Mouse (Mus musculus): ENCODE results near the gene Pex11a. TPM values are rescaled to one million over a fixed set of nuclear protein-coding genes. Genes with fewer than 3 reads are reported as not detected.

Gene Pex11a
- polyA plus RNA-seq, 1 experiment from 2014 or later, result 11.4 TPM

DNA sequence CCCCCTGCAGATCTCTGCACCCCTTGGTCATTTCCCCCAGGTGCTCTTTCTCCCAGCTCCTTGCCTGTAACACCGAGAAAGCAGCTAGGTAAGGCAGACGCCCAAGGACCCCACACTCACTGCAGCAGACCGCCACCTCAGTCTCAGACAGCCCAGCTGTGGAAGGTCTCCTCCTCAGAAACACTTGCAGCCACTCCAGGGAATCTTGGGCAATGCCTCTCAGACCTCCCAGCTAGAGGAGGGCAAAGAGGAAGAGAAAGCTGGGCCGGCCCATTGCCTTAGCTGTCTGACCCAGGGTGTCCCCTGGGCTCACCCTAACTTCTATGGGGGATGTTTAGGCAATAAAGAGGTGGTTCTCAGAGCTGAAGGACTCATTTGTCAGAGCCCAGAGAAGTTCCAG is 10.3 kb downstream of the Pex11a start, which contains the start of gene Plin1:
TSS of gene Plin1 (minus strand) at position 282 of the 400 bp plus-strand sequence.
- ATAC-seq (replicated peaks; ENCODE audit: low FRiP score), result no peak
- no peak within 1 kb of the TSS for H3K9ac ChIP-seq
- 67% methylated on average over 4 of the region's 4 CpGs for WGBS
- peaks cover 13% of the 10 kb centered on the region for H3K36me3 ChIP-seq
- H3K4me2 ChIP-seq, result no peak within 1 kb of the TSS
- H3K4me3 ChIP-seq (replicated peaks), result no peak within 1 kb of the TSS
- no peaks in the 10 kb centered on the region for H3K9me3 ChIP-seq (replicated peaks)
- no peak within 1 kb of the TSS for H3K27ac ChIP-seq
- H3K4me1 ChIP-seq, result 0 out of 2 replicates have a peak, but pooled peaks cover 3% of the 10 kb centered on the region
- peaks cover 4% of the 10 kb centered on the region; the same call in 1 of the 2 replicates for H3K27me3 ChIP-seq

DNA sequence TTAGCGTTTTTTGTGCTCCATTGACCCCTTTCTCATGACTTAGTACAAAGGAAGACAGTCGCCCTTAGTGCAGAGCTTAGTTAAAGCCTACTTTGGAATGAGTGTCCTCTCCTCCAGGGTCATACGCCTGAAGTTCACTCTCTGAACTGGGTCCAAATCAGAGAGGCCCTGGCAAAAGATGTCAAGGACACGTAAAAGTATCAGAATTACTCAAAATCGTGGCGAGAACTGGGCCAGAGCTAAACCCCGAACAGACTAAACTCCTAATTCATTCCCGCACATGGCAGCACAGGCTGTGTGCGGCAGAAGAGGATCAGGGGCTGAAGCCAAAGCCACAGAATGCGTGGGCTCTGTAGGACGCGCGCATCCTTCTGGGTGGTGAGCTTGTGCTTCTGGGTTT is 11.5 kb downstream of the Pex11a start:
- WGBS, result 84% methylated on average over 13 of the region's 13 CpGs

DNA sequence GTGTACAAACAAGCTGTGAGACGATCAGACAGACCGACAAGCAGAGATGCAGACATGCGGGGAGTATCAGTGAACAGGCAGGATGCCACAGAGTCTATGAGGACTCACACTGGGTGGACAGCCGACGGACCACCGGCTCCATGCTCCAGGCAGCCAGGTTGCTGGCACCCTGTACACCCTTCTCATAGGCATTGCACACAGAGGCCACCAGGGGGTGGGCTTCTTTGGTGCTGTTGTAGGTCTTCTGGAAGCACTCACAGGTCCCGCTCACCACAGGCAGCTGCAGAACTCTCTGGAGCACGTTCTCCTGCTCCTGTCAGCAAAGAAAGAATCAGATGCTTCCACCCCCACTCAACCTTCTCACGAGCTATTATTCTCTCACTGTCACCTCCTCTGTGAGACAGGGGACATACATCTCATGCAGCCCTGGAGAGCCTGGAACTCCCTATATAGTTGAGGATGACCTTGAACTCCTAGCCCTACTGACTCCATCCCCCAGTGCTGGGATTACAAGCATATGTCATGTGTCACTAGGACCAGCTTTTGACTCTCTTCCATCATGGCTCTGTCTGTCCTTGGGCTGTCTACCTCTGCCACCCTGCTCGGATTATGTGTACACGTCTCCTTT is 13.1 kb downstream of the Pex11a start:
- 0 out of 2 replicates have a peak, but pooled peaks cover 3% of the 10 kb centered on the region for H3K4me1 ChIP-seq
- no peak for ATAC-seq (replicated peaks; ENCODE audit: low FRiP score)
- WGBS, result 70% methylated on average over 11 of the region's 11 CpGs

More for the DNA sequence above, 11.5 kb downstream of the Pex11a start:
- Histone ChIP-seq H3K9ac (no peak overlapping the region), H3K4me3 (replicated peaks) (no peak overlapping the region), H3K27ac (no peak overlapping the region), H3K27me3 (peaks cover 4% of the 10 kb centered on the region), H3K36me3 (0 out of 2 replicates have a peak, but pooled peaks cover 1% of the 10 kb centered on the region), H3K4me2 (no peak overlapping the region), H3K9me3 (replicated peaks) (no peaks in the 10 kb centered on the region), H3K4me1 (0 out of 2 replicates have a peak, but pooled peaks cover 3% of the 10 kb centered on the region)
- no peak for ATAC-seq (replicated peaks; ENCODE audit: low FRiP score)

DNA sequence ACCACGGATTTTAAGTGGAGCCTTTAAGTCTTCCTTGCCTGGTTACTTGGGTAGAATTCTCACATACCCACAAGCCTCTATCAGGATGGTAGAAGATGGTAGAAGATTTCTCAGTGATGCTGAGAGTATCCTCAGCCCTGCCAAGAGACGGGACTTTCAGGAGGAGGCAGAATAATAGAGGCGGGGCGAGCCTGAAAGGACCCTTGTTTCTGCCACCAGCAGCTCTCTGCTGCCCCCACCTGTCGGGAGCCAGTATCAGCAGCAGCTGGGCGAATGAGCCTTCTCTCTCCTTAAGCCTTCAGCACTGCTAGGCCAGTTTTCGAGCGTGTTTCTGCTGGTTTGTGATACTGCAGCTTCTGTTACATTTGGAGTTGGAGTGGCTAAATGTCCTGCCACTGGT is 13.8 kb downstream of the Pex11a start:
- Histone ChIP-seq H3K36me3 (no peaks in the 10 kb centered on the region), H3K4me2 (no peak overlapping the region), H3K9ac (no peak overlapping the region), H3K27ac (no peak overlapping the region), H3K4me1 (0 out of 2 replicates have a peak, but pooled peaks cover 3% of the 10 kb centered on the region), H3K9me3 (replicated peaks) (no peaks in the 10 kb centered on the region), H3K27me3 (peaks cover 10% of the 10 kb centered on the region), H3K4me3 (replicated peaks) (no peak overlapping the region)
- no peak for ATAC-seq (replicated peaks; ENCODE audit: low FRiP score)
- WGBS, result 7% methylated on average over 8 of the region's 8 CpGs

More for the DNA sequence above, 13.1 kb downstream of the Pex11a start:
- Histone ChIP-seq H3K36me3 (no peaks in the 10 kb centered on the region), H3K9me3 (replicated peaks) (no peaks in the 10 kb centered on the region), H3K9ac (no peak overlapping the region), H3K4me2 (no peak overlapping the region), H3K27ac (no peak overlapping the region), H3K27me3 (peaks cover 10% of the 10 kb centered on the region), H3K4me3 (replicated peaks) (no peak overlapping the region)

DNA sequence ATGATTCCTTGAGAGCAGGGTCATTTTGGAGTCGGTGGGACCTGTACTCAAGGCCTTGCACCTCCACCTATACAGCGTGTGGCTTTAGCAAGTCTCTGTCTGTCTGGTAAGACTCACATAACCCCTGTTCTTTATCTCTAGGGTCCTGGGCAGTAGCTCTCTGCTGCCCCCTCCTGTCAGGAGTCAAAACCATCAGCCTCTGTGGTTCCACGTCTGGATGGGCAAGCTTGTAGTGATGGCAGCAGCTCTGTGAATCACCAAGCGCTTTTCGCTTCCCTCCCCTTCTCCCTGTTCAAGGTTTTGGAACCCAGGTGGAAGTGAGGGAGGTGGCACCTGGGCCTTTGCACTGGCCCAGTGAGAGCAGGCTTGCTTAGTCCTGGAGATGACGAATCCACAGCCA is 14.7 kb downstream of the Pex11a start:
- H3K36me3 ChIP-seq, result no peaks in the 10 kb centered on the region
- H3K27me3 ChIP-seq, result peaks cover 18% of the 10 kb centered on the region
- ATAC-seq (replicated peaks; ENCODE audit: low FRiP score), result 0 out of 2 replicates have a peak, but pooled peaks have one; percentile 19
- H3K9me3 ChIP-seq (replicated peaks), result no peaks in the 10 kb centered on the region
- H3K27ac ChIP-seq, result no peak overlapping the region
- no peak overlapping the region for H3K4me2 ChIP-seq
- no peak overlapping the region for H3K4me3 ChIP-seq (replicated peaks)
- H3K4me1 ChIP-seq, result 0 out of 2 replicates have a peak, but pooled peaks cover 3% of the 10 kb centered on the region
- no peak overlapping the region for H3K9ac ChIP-seq
- WGBS, result 24% methylated on average over 6 of the region's 6 CpGs

DNA sequence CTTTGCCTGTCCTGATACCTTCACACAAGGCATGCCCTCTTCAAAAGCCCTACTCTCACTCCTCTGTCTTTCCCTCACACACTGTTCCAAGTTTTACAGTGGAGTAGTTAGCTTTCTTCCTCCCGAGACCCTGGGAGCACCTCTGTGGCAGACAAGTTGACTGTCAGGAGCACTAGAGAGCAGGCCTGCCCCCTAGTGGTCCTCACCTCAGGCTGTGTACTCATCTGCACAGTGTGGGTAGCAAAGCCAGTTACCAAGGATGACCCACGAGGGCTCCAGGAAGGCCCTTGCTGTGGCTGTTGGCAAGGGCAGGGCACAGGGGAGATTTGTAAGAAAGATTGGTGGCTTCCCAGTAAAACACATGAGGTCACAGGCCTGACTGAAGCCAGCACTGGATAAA is 15.8 kb downstream of the Pex11a start:
- Histone ChIP-seq H3K27ac (no peak overlapping the region), H3K4me1 (0 out of 2 replicates have a peak, but pooled peaks cover 3% of the 10 kb centered on the region), H3K4me3 (replicated peaks) (no peak overlapping the region), H3K9me3 (replicated peaks) (no peaks in the 10 kb centered on the region), H3K27me3 (peaks cover 29% of the 10 kb centered on the region), H3K36me3 (no peaks in the 10 kb centered on the region), H3K4me2 (no peak overlapping the region), H3K9ac (no peak overlapping the region)
- 12% methylated on average over 2 of the region's 2 CpGs for WGBS
- ATAC-seq (replicated peaks; ENCODE audit: low FRiP score), result no peak

DNA sequence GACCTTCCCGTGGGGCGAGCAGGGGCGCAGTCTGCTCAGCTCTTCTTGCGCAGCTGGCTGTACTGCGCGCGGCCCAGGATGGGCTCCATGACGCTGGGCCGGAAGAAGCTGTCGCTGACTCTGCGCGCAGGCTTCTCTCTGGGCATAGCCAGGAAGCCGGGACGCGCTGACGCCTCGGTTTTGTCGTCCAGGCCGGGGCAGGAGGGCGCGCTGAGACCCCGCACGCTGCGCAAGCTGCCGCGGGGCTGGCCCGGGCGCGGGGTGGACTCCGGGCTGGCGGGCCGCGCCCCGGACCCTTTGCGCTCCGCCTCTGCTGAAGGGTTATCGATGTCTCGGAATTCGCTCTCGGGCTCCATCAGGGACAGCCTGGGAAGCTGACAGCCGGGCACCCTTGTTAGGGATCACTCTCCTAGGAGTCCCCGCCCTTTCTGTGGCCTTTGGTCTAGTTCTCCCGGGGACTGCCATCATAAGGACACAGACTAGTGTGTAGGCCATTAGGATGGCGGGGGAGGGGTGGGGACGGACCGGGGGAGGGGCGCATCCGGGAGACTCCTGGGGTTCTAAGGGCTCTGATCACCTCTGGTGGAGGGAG is 21.4 kb downstream of the Pex11a start:
- H3K27ac ChIP-seq, result no peak overlapping the region

DNA sequence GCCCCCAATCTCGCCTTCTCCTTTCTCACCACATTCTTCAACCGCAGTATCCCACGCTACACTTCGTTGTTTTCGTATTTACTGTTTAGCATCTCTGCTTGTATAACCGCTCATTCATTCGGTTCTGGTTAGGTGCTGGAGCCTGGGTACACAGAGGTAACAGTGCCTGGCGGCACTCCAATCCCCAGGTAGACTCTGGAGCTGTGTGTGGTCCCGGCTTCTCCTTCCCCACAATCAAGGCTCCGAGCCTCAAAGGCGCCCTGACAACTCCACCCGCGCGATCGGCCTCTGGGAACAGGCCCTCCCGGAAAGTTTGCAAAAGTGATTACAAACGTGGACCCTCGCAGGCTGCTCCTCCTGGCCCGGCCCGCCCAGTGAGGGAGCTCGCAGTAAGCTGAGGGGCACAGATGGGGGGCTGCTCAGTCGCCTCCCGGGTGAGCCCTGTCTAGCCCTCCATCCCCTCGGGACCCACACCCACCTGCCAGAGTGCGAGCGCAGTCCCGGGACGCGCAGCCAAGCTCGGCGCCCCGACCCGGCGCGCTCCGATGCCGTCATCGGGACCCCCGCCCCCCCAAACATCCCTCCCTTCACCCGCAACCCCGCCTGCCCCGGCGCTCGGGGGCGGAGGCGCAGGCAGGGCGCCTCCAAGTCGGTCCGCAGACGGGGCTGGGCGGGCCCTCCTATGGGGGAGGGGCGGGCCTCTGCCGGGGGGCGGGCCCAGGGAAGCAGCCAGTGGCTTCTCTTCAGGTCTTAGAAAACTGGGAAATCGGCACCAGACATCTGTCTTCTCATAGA is 27.5 kb downstream of the Pex11a start, which contains the start of gene Kif7:
TSS of gene Kif7 (minus strand) at position 534 of the 795 bp plus-strand sequence.
- Histone ChIP-seq H3K27ac (peak within 1 kb of the TSS; percentile 52; the same call in 1 of the 2 replicates), H3K4me2 (peak within 1 kb of the TSS; percentile 87), H3K27me3 (peaks cover 29% of the 10 kb centered on the region), H3K36me3 (no peaks in the 10 kb centered on the region), H3K4me3 (replicated peaks) (peak within 1 kb of the TSS; percentile 86), H3K9me3 (replicated peaks) (no peaks in the 10 kb centered on the region), H3K4me1 (peaks cover 18% of the 10 kb centered on the region), H3K9ac (peak within 1 kb of the TSS; percentile 83)
- WGBS, result under 1% methylated on average over 51 of the region's 55 CpGs
- ATAC-seq (replicated peaks; ENCODE audit: low FRiP score), result peak; percentile 94

More for the DNA sequence above, 21.4 kb downstream of the Pex11a start:
- WGBS, result under 1% methylated on average over 48 of the region's 48 CpGs
- Histone ChIP-seq H3K27me3 (peaks cover 52% of the 10 kb centered on the region), H3K9ac (peak overlapping the region; percentile 65), H3K4me2 (peak overlapping the region; percentile 92), H3K36me3 (no peaks in the 10 kb centered on the region), H3K9me3 (replicated peaks) (no peaks in the 10 kb centered on the region), H3K4me3 (replicated peaks) (peak overlapping the region; percentile 65), H3K4me1 (peaks cover 11% of the 10 kb centered on the region)
- ATAC-seq (replicated peaks; ENCODE audit: low FRiP score), result peak; percentile 76

DNA sequence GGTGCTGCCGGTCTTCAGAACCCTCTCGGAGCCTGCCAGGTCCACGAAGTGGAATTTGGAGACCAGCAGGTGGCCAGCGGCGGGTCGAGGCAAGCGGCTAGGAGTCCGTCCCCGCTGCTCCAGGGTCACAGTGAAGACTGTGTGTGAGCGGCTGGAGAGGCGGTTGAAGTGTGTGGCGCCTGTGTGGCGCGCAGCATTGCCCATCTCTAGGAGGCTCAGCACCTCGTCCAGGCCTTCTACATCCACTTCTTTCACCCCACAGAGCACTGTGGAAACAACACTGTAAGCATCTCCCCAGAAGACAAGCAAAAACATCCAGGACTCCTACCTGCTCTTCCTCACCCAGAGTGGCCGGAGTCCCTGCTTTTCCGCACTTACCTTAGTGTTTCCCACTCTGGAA is 32.1 kb downstream of the Pex11a start:
- WGBS, result 47% methylated on average over 17 of the region's 17 CpGs
- H3K4me1 ChIP-seq, result peaks cover 20% of the 10 kb centered on the region
- no peak for ATAC-seq (replicated peaks; ENCODE audit: low FRiP score)
- no peaks in the 10 kb centered on the region for H3K9me3 ChIP-seq (replicated peaks)
- no peak overlapping the region for H3K9ac ChIP-seq
- H3K4me3 ChIP-seq (replicated peaks), result peak overlapping the region; percentile 50; the same call in 1 of the 2 replicates
- H3K27me3 ChIP-seq, result peaks cover 28% of the 10 kb centered on the region
- peaks cover 25% of the 10 kb centered on the region for H3K36me3 ChIP-seq
- H3K4me2 ChIP-seq, result peak overlapping the region; percentile 85
- H3K27ac ChIP-seq, result no peak overlapping the region

DNA sequence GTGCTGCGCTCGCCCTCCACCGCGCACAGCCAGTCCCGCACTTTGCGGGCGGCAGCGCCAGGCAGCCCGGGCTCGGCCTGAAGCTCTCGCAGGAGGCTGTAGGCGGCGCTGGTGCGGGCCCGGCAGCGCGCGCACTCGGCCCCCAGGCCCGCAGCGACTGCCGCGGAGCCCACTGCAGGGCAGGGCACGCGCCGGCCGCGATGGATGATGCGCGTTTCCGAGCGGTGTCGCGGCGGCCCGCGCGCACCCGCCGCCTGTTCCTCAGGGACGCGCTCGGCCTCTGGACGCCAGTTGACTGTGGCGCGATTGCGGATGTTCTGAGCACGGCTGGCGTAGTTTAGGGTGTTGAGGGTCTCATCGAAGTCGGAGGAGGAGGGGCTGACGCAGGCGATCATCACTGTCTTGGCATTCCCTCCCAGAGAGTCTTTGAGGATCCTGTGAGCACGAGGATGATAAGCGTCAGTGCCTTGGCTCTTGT is 32.8 kb downstream of the Pex11a start:
- peak overlapping the region; percentile 85 for H3K4me2 ChIP-seq
- peaks cover 26% of the 10 kb centered on the region for H3K36me3 ChIP-seq
- no peaks in the 10 kb centered on the region for H3K9me3 ChIP-seq (replicated peaks)
- peak overlapping the region; percentile 50 for H3K4me3 ChIP-seq (replicated peaks)
- H3K27me3 ChIP-seq, result peaks cover 28% of the 10 kb centered on the region
- H3K4me1 ChIP-seq, result peaks cover 20% of the 10 kb centered on the region
- WGBS, result 1% methylated on average over 55 of the region's 55 CpGs
- ATAC-seq (replicated peaks; ENCODE audit: low FRiP score), result peak; percentile 50; the same call in 1 of the 2 replicates
- H3K9ac ChIP-seq, result peak overlapping the region; percentile 51
- H3K27ac ChIP-seq, result no peak overlapping the region

DNA sequence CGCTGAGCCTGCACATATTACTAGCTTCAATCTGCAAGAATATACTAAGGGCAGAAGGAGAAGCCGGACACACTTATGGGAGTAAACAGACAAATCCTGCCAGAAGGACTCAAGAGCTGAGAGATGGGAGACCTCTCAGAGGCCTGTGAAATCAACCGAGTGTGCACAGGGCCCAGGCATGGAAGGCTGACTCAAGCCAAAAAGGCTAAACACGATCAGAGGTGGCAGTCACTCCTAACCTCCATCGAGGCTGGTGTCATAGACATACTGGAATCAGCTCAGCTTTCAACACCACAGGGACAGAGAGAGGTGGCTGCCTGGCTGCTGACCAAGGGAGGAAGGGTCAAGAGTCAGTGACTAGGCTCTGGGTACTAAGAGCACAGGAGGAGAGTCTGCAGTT is 37.7 kb downstream of the Pex11a start:
- H3K4me1 ChIP-seq, result peaks cover 7% of the 10 kb centered on the region
- ATAC-seq (replicated peaks; ENCODE audit: low FRiP score), result no peak
- H3K27me3 ChIP-seq, result peaks cover 13% of the 10 kb centered on the region; the same call in 1 of the 2 replicates
- WGBS, result 87% methylated on average over 5 of the region's 5 CpGs
- H3K9ac ChIP-seq, result no peak overlapping the region
- no peak overlapping the region for H3K4me2 ChIP-seq
- H3K36me3 ChIP-seq, result peaks cover 71% of the 10 kb centered on the region
- no peak overlapping the region for H3K27ac ChIP-seq
- no peaks in the 10 kb centered on the region for H3K9me3 ChIP-seq (replicated peaks)
- H3K4me3 ChIP-seq (replicated peaks), result no peak overlapping the region
